Mouse (Mus musculus) embryonic facial prominence, embryonic 10.5 days (tissue): ENCODE data around the gene Gria1. TPM values are rescaled to one million over a fixed set of nuclear protein-coding genes. Genes with fewer than 3 reads are reported as not detected.

ENCODE experiments used
- DNase-seq: peaks from one replicate; pipeline ENCODE4 v3.0.0-alpha.2; 2017; ENCODE audit warnings: low spot score
- H3K27ac ChIP-seq: fragments of 300-500 bp; sonication (generic); replicated peaks from 2 replicates; pipeline ENCODE4 v1.5.1; 2016; ENCODE audit warnings: mild to moderate bottlenecking
- H3K27me3 ChIP-seq: fragments of 300-500 bp; sonication (generic); replicated peaks from 2 replicates; pipeline ENCODE4 v1.6.1; 2016; ENCODE audit warnings: low read depth, mild to moderate bottlenecking; ENCODE audit not compliant: poor library complexity, severe bottlenecking
- H3K36me3 ChIP-seq: fragments of 300-500 bp; sonication (generic); replicated peaks from 2 replicates; pipeline ENCODE4 v1.6.1; 2016; ENCODE audit warnings: mild to moderate bottlenecking, moderate library complexity
- H3K4me1 ChIP-seq: fragments of 300-500 bp; sonication (generic); 2 replicates; pipeline ENCODE4 v1.6.1; 2016
- H3K4me3 ChIP-seq: fragments of 300-500 bp; sonication (generic); 2 replicates; pipeline ENCODE4 v1.5.1; 2016; ENCODE audit warnings: mild to moderate bottlenecking, moderate library complexity
- H3K9me3 ChIP-seq: fragments of 300-500 bp; sonication (generic); 2 replicates; pipeline ENCODE4 v1.6.1; 2016; ENCODE audit warnings: mild to moderate bottlenecking
- WGBS: fragments of 180-500 bp; shearing (Covaris S2); methylation state at CpG from one replicate; pipeline ENCODE4 v1.1.7; 2016; 5-methylcytosine and 5-hydroxymethylcytosine counted together
- polyA plus RNA-seq: library from polyadenylated mRNA; unstranded; fragments of >200 nt; fragmentation: Nextera tagmentation; extraction: Ambion mirVana; gene quantifications from 2 replicates; pipeline ENCODE4 v1.2.1, GENCODE M21; 2016

The Gria1 gene
- polyA plus RNA-seq, 1 experiment from 2014 or later, result 1.1 TPM

DNA sequence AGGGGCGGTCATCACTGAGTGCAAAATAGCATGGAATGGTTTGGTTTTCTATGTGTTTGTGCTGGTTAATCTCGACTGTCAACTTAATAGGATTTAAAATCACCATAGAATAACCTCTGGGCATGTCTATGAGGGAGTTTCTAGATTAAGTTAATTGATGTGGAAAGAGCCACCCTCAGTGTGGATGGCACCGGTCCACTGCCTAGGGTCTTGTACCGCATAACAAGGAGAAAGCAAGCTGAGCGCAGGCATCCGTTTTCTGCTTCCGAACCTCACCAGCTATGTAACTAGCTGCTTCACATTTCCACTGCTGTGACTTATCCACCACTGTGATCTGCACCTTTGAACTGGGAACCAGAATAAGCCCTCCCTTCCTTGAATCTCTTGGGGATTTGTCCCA, 134.0 kb downstream of the Gria1 start:
- 67% methylated on average over 7 of the region's 7 CpGs for WGBS
- no peak for DNase-seq
- no peaks in the 10 kb centered on the region for H3K36me3 ChIP-seq
- H3K27ac ChIP-seq, result no peak overlapping the region
- H3K4me3 ChIP-seq, result no peak overlapping the region
- no peaks in the 10 kb centered on the region for H3K27me3 ChIP-seq
- H3K9me3 ChIP-seq, result no peaks in the 10 kb centered on the region
- peaks cover 4% of the 10 kb centered on the region; the same call in 1 of the 2 replicates for H3K4me1 ChIP-seq

GRCm38 (mm10) chr11:57145704-57146103, 134.5 kb downstream of the Gria1 start:
- H3K9me3 ChIP-seq, result no peaks in the 10 kb centered on the region
- 52% methylated on average over 7 of the region's 7 CpGs for WGBS
- H3K4me3 ChIP-seq, result no peak overlapping the region
- no peak overlapping the region for H3K27ac ChIP-seq
- no peak for DNase-seq
- no peaks in the 10 kb centered on the region for H3K36me3 ChIP-seq
- peaks cover 4% of the 10 kb centered on the region; the same call in 1 of the 2 replicates for H3K4me1 ChIP-seq
- H3K27me3 ChIP-seq, result no peaks in the 10 kb centered on the region

- 87% methylated on average over 4 of the region's 4 CpGs for WGBS
- Histone ChIP-seq H3K27me3 (no peaks in the 10 kb centered on the region), H3K36me3 (no peaks in the 10 kb centered on the region), H3K4me1 (no peaks in the 10 kb centered on the region), H3K4me3 (no peak overlapping the region), H3K9me3 (no peaks in the 10 kb centered on the region), H3K27ac (no peak overlapping the region)
- no peak for DNase-seq
These were observed 140.5 kb downstream of the Gria1 start for GRCm38 (mm10) chr11:57151674-57152073.

- Histone ChIP-seq H3K36me3 (no peaks in the 10 kb centered on the region), H3K27ac (no peak overlapping the region), H3K27me3 (no peaks in the 10 kb centered on the region), H3K4me1 (no peaks in the 10 kb centered on the region), H3K9me3 (no peaks in the 10 kb centered on the region), H3K4me3 (no peak overlapping the region)
- DNase-seq, result no peak
- WGBS, result 79% methylated on average over 8 of the region's 8 CpGs
These were observed 143.8 kb downstream of the Gria1 start for GRCm38 (mm10) chr11:57154998-57155397.

DNA sequence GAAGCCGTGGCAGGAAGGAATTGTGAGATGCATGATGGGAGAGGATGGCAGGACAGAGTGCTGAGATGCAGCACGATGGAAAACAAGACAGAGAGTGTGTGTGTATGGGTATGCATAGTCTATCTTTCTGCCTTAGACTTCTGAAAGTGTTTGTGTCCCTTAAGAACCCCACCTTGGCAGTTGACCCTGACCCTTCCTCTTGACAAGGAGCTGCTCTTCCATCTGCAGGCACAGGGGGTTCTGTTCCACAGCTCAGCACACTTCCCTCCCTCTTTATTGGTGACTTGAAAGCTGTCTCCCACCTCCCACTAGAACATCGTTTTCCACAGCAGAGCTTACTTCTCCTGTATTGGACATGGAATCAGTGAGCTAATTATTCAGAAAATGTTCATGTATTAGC, 148.2 kb downstream of the Gria1 start:
- no peaks in the 10 kb centered on the region for H3K36me3 ChIP-seq
- DNase-seq, result no peak
- WGBS, result 78% methylated on average over 3 of the region's 3 CpGs

GRCm38 (mm10) chr11:57160076-57160475, 148.9 kb downstream of the Gria1 start:
- H3K36me3 ChIP-seq, result no peaks in the 10 kb centered on the region
- H3K4me1 ChIP-seq, result no peaks in the 10 kb centered on the region
- DNase-seq, result no peak
- H3K4me3 ChIP-seq, result no peak overlapping the region
- H3K27me3 ChIP-seq, result no peaks in the 10 kb centered on the region
- 94% methylated on average over 8 of the region's 8 CpGs for WGBS
- no peaks in the 10 kb centered on the region for H3K9me3 ChIP-seq
- H3K27ac ChIP-seq, result no peak overlapping the region

More for the DNA sequence above, 148.2 kb downstream of the Gria1 start:
- Histone ChIP-seq H3K4me1 (no peaks in the 10 kb centered on the region), H3K27ac (no peak overlapping the region), H3K27me3 (no peaks in the 10 kb centered on the region), H3K4me3 (no peak overlapping the region), H3K9me3 (no peaks in the 10 kb centered on the region)

DNA sequence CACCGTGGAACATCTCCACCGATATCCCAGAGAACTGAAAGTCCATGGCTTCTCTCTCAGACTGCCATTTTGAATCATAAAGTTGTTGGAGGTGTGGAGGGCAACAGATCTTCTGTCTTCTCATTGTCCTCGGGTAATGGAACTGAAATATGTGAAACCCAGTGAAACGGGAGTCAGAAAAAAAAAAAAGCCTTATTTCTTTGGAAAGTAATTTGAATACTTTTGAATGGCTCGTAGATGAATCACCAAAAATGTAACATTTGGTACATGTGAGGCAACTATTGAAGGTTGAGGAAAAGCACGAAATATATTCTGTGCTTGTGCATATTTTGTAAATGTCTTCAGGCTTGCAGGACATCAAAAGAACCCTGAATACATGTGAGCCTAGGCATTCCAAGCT, 151.7 kb downstream of the Gria1 start:
- 91% methylated on average over 6 of the region's 6 CpGs for WGBS
- no peak for DNase-seq
- no peak overlapping the region for H3K27ac ChIP-seq
- no peaks in the 10 kb centered on the region for H3K36me3 ChIP-seq
- H3K9me3 ChIP-seq, result no peaks in the 10 kb centered on the region
- H3K27me3 ChIP-seq, result no peaks in the 10 kb centered on the region
- H3K4me1 ChIP-seq, result no peaks in the 10 kb centered on the region
- H3K4me3 ChIP-seq, result no peak overlapping the region

DNA sequence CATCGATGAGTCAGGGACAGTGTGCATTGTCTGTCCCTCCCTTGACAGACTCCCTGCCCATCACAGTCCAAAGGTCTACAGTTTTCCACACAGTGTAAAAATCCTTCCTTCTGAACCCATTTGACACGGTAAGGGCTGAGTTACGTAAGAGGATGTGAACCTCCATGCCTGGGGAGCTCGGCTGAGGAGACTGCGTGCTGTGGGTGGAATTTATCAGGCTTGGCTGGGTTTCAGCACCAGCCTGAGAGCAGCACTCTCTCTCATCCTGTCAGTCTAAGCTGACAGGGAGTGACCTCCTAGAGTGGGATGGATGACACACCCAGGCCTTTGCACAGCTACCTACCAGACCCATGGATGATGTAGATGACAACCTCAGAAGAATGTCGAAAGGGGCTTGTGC, 158.9 kb downstream of the Gria1 start:
- Histone ChIP-seq H3K27ac (no peak overlapping the region), H3K4me1 (no peaks in the 10 kb centered on the region), H3K36me3 (no peaks in the 10 kb centered on the region), H3K9me3 (0 out of 2 replicates have a peak, but pooled peaks cover 2% of the 10 kb centered on the region), H3K4me3 (no peak overlapping the region), H3K27me3 (no peaks in the 10 kb centered on the region)
- DNase-seq, result no peak
- WGBS, result 82% methylated on average over 6 of the region's 6 CpGs

DNA sequence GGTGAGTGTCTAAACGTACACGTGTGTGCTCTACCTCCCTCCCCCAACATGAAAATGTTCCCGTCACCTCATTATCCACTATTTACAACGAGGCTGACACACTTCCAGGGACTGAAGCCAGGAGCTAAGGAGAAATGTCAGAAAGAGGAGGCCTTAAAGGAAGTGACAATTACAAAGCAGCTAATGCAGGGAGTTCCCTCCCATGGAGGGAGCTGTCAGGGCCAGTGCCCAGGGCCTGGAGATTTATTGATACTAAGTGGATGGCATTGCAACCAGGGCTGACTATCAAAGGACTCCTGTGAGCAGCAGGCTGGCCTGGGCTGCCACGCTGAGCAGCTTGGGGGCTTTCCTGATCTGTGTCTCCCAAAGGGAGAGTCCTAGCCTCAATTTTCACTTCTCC, 163.0 kb downstream of the Gria1 start:
- Histone ChIP-seq H3K9me3 (0 out of 2 replicates have a peak, but pooled peaks cover 1% of the 10 kb centered on the region), H3K4me3 (no peak overlapping the region), H3K27me3 (no peaks in the 10 kb centered on the region), H3K27ac (no peak overlapping the region), H3K36me3 (no peaks in the 10 kb centered on the region), H3K4me1 (peaks cover 9% of the 10 kb centered on the region; the same call in 1 of the 2 replicates)
- no peak for DNase-seq
- WGBS, result 71% methylated on average over 5 of the region's 5 CpGs

DNA sequence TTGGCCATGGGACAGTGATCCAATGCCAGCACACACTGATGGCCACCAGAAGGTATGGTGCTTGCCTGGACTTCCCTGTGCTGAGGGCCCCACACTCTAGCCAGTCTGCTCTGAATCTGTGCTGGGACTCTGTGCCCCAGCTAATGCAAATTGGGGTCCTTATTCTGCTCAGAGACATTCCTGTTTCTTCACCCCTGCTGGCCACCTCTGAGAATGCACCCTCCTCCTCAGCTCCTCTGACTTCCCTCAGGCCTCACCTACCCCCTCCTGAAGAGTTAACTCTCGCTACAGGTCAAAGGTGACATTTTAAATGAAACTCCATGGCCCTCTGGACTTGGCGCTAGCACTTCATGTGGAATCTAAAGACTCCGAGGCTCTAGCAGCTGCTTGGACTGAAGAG, 165.4 kb downstream of the Gria1 start:
- H3K9me3 ChIP-seq, result no peaks in the 10 kb centered on the region
- no peak overlapping the region for H3K4me3 ChIP-seq
- H3K27ac ChIP-seq, result no peak overlapping the region
- no peaks in the 10 kb centered on the region for H3K27me3 ChIP-seq
- peaks cover 9% of the 10 kb centered on the region; the same call in 1 of the 2 replicates for H3K4me1 ChIP-seq
- DNase-seq, result peak; percentile 59
- WGBS, result 11% methylated on average over 3 of the region's 3 CpGs
- no peaks in the 10 kb centered on the region for H3K36me3 ChIP-seq

GRCm38 (mm10) chr11:57184216-57184615, 173.0 kb downstream of the Gria1 start:
- WGBS, result 90% methylated on average over 4 of the region's 4 CpGs
- no peaks in the 10 kb centered on the region for H3K27me3 ChIP-seq
- H3K4me1 ChIP-seq, result no peaks in the 10 kb centered on the region
- no peak overlapping the region for H3K4me3 ChIP-seq
- DNase-seq, result no peak
- no peak overlapping the region for H3K27ac ChIP-seq
- no peaks in the 10 kb centered on the region for H3K9me3 ChIP-seq
- H3K36me3 ChIP-seq, result no peaks in the 10 kb centered on the region

GRCm38 (mm10) chr11:57185110-57185509, 173.9 kb downstream of the Gria1 start:
- H3K4me3 ChIP-seq, result no peak overlapping the region
- H3K36me3 ChIP-seq, result no peaks in the 10 kb centered on the region
- no peak for DNase-seq
- H3K4me1 ChIP-seq, result no peaks in the 10 kb centered on the region
- H3K9me3 ChIP-seq, result no peaks in the 10 kb centered on the region
- H3K27me3 ChIP-seq, result no peaks in the 10 kb centered on the region
- no peak overlapping the region for H3K27ac ChIP-seq

DNA sequence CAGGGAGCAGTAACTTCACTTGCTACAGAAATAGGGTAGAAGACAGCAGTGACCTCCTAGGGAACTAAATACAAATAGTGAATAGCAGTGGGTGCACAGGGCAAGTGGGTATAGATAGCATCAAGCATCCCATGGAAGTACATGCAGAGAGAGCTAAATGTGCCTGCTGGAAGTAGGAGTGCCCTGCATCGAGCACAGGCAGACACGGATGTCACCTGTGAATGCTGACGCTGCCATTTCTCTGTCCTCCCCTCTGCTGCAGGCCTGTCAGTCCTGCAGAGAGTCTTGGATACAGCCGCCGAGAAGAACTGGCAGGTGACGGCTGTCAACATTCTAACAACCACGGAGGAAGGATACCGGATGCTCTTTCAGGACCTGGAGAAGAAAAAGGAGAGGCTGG, 178.2 kb downstream of the Gria1 start:
- Histone ChIP-seq H3K4me1 (no peaks in the 10 kb centered on the region; the same call in 1 of the 2 replicates), H3K4me3 (no peak overlapping the region), H3K9me3 (no peaks in the 10 kb centered on the region), H3K27me3 (no peaks in the 10 kb centered on the region), H3K36me3 (no peaks in the 10 kb centered on the region), H3K27ac (no peak overlapping the region)
- DNase-seq, result no peak
- WGBS, result 86% methylated on average over 8 of the region's 8 CpGs

- H3K4me1 ChIP-seq, result no peaks in the 10 kb centered on the region; the same call in 1 of the 2 replicates
- H3K27ac ChIP-seq, result no peak overlapping the region
- no peak overlapping the region for H3K4me3 ChIP-seq
- H3K36me3 ChIP-seq, result no peaks in the 10 kb centered on the region
- WGBS, result 80% methylated on average over 5 of the region's 5 CpGs
- no peaks in the 10 kb centered on the region for H3K9me3 ChIP-seq
- H3K27me3 ChIP-seq, result no peaks in the 10 kb centered on the region
- no peak for DNase-seq
These were observed 183.6 kb downstream of the Gria1 start for GRCm38 (mm10) chr11:57194746-57195145.
